15 mouse cellular contexts compared by ENCODE assay signal in genomic region chr11:103334925-103335324, GRCm38 (mm10). TPM values are rescaled to one million over a fixed set of nuclear protein-coding genes. Genes with fewer than 3 reads are reported as not detected.
A peak's percentile ranks its signal among the peaks of the same experiment; 100 is the strongest.
DNase-seq lines count a peak whose midpoint lies in the region; ATAC-seq and TF ChIP-seq lines count a peak whose summit lies in the region.
"Had no signal": no experiment of that assay in that cellular context is flagged by ENCODE, and none has a peak within 500 bp of the region (broad histone marks: within the 10 kb centered on the region; RNA-seq: fewer than 3 reads in every experiment).

No protein-coding gene starts in this region.

- 0 out of 2 replicates have a peak, but pooled peaks cover 2% of the 10 kb centered on the region for H3K36me3 ChIP-seq in stomach, postnatal 0 days (ENCODE audit: control insufficient read depth, insufficient read depth, low read length)
- 0 out of 2 replicates have a peak, but pooled peaks cover 3% of the 10 kb centered on the region for H3K36me3 ChIP-seq in intestine, embryonic 15.5 days
- H3K36me3 ChIP-seq: heart, embryonic 13.5 days; liver, embryonic 12.5 days; midbrain, embryonic 12.5 days; neural tube, embryonic 13.5 days had no signal

- no peak overlapping the region for H3K9ac ChIP-seq in stomach, postnatal 0 days (ENCODE audit: low read length)
- H3K9ac ChIP-seq in intestine, embryonic 15.5 days: no peak overlapping the region
- H3K9ac ChIP-seq: heart, embryonic 13.5 days; liver, embryonic 12.5 days; lung, embryonic 14.5 days; midbrain, embryonic 12.5 days had no signal

- H3K27ac ChIP-seq in cerebellum, adult 2 months (ENCODE audit: insufficient read depth, low read length): no peak overlapping the region
- H3K27ac ChIP-seq in stomach, postnatal 0 days (replicated peaks): peak overlapping the region; percentile 74
- H3K27ac ChIP-seq in intestine, embryonic 15.5 days: no peak overlapping the region
- H3K27ac ChIP-seq: heart, embryonic 13.5 days; liver, embryonic 12.5 days; macrophage; midbrain, embryonic 12.5 days; neural tube, embryonic 13.5 days had no signal

- peak; percentile 52 to 53 for DNase-seq in cerebellum, postnatal 10 days
- no peak for DNase-seq in cerebellum, adult 2 months
- DNase-seq in kidney, postnatal 25 days: peak; percentile 69 to 79
- no peak for DNase-seq in kidney, adult 8-10 months
- peak; percentile 48 for DNase-seq in stomach, postnatal 0 days (ENCODE audit: low spot score)
- no peak for DNase-seq in heart, adult 11 months
- DNase-seq: lung, embryonic 14.5 days; right cerebral cortex, postnatal 25 days had no signal

- TF ChIP-seq EP300 in stomach, postnatal 0 days (optimal IDR thresholded peaks at IDR 0.05): peak; percentile 82

- 75% methylated on average over 9 of the region's 9 CpGs for WGBS in cerebellum, adult 2 months
- 68% methylated on average over 9 of the region's 9 CpGs for WGBS in stomach, postnatal 0 days
- WGBS in intestine, embryonic 15.5 days: 88% methylated on average over 9 of the region's 9 CpGs

- no peak for TF ChIP-seq POLR2A in cerebellum, adult 2 months (IDR thresholded peaks at IDR 0.05; ENCODE audit: borderline replicate concordance, insufficient read depth, low read length)

- H3K4me1 ChIP-seq in cerebellum, adult 2 months (ENCODE audit: control insufficient read depth, insufficient read depth, low read length): 0 out of 2 replicates have a peak, but pooled peaks cover 3% of the 10 kb centered on the region
- H3K4me1 ChIP-seq in stomach, postnatal 0 days (replicated peaks; ENCODE audit: control insufficient read depth, insufficient read depth): peaks cover 2% of the 10 kb centered on the region; the same call in 1 of the 2 replicates
- H3K4me1 ChIP-seq in intestine, embryonic 15.5 days (replicated peaks): peaks cover 20% of the 10 kb centered on the region

- H3K4me2 ChIP-seq in stomach, postnatal 0 days (replicated peaks; ENCODE audit: low read depth): no peak overlapping the region
- no peak overlapping the region for H3K4me2 ChIP-seq in intestine, embryonic 15.5 days (replicated peaks)
- H3K4me2 ChIP-seq: liver, embryonic 12.5 days; lung, embryonic 14.5 days; midbrain, embryonic 12.5 days had no signal

- no peak overlapping the region for H3K4me3 ChIP-seq in cerebellum, adult 2 months (replicated peaks; ENCODE audit: insufficient read depth, low read depth, low read length)
- no peak overlapping the region for H3K4me3 ChIP-seq in stomach, postnatal 0 days (ENCODE audit: low read depth, low read length)
- H3K4me3 ChIP-seq in intestine, embryonic 15.5 days (replicated peaks): no peak overlapping the region
- H3K4me3 ChIP-seq: heart, embryonic 13.5 days; liver, embryonic 12.5 days; midbrain, embryonic 12.5 days; neural tube, embryonic 13.5 days had no signal

- no peaks in the 10 kb centered on the region for H3K27me3 ChIP-seq in cerebellum, adult 2 months (ENCODE audit: control insufficient read depth, insufficient read depth, low read length)
- H3K27me3 ChIP-seq in stomach, postnatal 0 days (ENCODE audit: control insufficient read depth, insufficient read depth, low read length): no peaks in the 10 kb centered on the region
- peaks cover 15% of the 10 kb centered on the region for H3K27me3 ChIP-seq in intestine, embryonic 15.5 days (replicated peaks)

- peak; percentile 15 for ATAC-seq in stomach, postnatal 0 days (ENCODE audit: low FRiP score, low TSS enrichment)
- ATAC-seq in intestine, embryonic 15.5 days: no peak
- no peak for ATAC-seq in granulocyte monocyte progenitor cell, adult 5-6 weeks (replicated peaks; ENCODE audit: poor library complexity, severe bottlenecking)
- ATAC-seq: liver, embryonic 12.5 days had no signal

- no peaks in the 10 kb centered on the region for H3K9me3 ChIP-seq in stomach, postnatal 0 days (ENCODE audit: control insufficient read depth, low read length)
- no peaks in the 10 kb centered on the region for H3K9me3 ChIP-seq in intestine, embryonic 15.5 days
- H3K9me3 ChIP-seq: heart, embryonic 13.5 days; liver, embryonic 12.5 days; midbrain, embryonic 12.5 days; neural tube, embryonic 13.5 days had no signal

- no peak for TF ChIP-seq CTCF in cerebellum, adult 2 months (IDR thresholded peaks at IDR 0.05; ENCODE audit: borderline replicate concordance, insufficient read depth, low read depth, low read length)
- no peak for TF ChIP-seq CTCF in stomach, postnatal 0 days (IDR thresholded peaks at IDR 0.05; ENCODE audit: low read depth)

RNA-seq across cellular contexts. Expression of gene Arhgap27, which starts 28.6 kb away (rescaled TPM):
- 20.7 and 21.1 TPM in 2 replicates for polyA plus RNA-seq in cerebellum, adult 2 months (2012; rRNA removed)
- 18.2 and 22.1 TPM in 2 replicates for polyA plus RNA-seq in stomach, postnatal 0 days (2015; fragmentation: Nextera tagmentation; extraction: Ambion mirVana)
- 33.0 and 36.2 TPM in 2 replicates for polyA plus RNA-seq in intestine, embryonic 15.5 days (2015; fragmentation: Nextera tagmentation; extraction: Ambion mirVana)
- 21.3 and 29.3 TPM in 2 replicates for total RNA-seq in granulocyte monocyte progenitor cell, adult 5-6 weeks (2014; fragmentation: Nextera tagmentation)
- total RNA-seq in granulocyte monocyte progenitor cell, adult 5-6 weeks (2017): 11.0 and 19.0 TPM in 2 replicates

Comparison
In these comparisons a context has a peak if more than half of its experiments do, and no peak if none do; other contexts are left out.
1. DNase-seq: peak in cerebellum, postnatal 10 days (2 of 2), kidney, postnatal 25 days (2 of 2) and stomach, postnatal 0 days (single experiment); none in cerebellum, adult 2 months (0 of 2), kidney, adult 8-10 months (0 of 2) and heart, adult 11 months (single experiment).